Mouse (Mus musculus) left cerebral cortex, adult 8-10 months (tissue): ENCODE results near the gene Zbtb34. TPM values are rescaled to one million over a fixed set of nuclear protein-coding genes. Genes with fewer than 3 reads are reported as not detected.
A peak's percentile ranks its signal among the peaks of the same experiment; 100 is the strongest.

Experiments used
- DNase-seq, 2 experiments: peaks; one replicate each; pipeline ENCODE4 v3.0.0; 2022; ENCODE audit warnings: low spot score in 2 of 2
- total RNA-seq, 4 experiments: library from RNA; stranded (reverse); gene quantifications; 2 replicates each; pipeline ENCODE4 v1.2.4; 2022

Zbtb34 gene
- total RNA-seq, 4 experiments from 2014 or later = 22.7 to 30.4 (median 24.4) TPM

DNA sequence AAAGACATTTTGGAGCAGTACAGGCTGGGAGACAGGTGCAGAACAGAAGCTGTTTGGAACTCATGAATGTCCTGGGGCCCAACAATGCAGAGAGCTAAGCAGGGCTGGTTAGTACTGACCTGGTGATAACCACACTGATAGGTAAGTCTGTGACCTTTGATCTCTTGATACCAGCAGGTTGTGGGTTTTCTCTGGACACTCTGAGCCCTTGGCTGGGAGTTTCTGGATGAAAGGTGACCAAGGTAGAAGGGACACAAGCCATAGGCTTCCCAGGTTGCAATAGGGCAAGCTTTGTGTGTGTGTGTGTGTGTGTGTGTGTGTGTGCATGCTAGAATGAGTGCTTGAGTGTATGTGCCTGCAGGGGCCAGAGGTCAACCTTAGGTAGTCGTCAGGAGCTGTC is 15.7 kb upstream of the Zbtb34 start:
- DNase-seq = no peak

DNA sequence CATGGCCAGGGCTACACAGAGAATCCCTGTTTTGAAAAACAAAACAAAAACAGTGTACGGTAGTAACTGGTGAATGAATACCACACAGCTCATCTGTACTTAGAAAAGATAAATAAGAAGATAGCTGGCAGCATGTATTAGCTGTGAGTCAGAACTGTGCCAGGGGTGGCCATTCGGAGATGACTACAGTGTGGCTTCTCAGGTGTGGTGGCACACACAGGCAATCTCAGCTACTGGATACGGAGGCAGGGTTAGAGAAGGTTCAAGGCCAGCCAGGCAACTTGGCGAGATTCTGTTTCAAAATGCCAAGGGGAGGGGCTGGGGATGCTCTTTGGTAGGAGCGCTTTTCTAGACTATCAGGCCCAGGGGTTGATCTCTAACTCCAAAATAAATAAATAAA is 14.6 kb upstream of the Zbtb34 start:
- no peak for DNase-seq

DNA sequence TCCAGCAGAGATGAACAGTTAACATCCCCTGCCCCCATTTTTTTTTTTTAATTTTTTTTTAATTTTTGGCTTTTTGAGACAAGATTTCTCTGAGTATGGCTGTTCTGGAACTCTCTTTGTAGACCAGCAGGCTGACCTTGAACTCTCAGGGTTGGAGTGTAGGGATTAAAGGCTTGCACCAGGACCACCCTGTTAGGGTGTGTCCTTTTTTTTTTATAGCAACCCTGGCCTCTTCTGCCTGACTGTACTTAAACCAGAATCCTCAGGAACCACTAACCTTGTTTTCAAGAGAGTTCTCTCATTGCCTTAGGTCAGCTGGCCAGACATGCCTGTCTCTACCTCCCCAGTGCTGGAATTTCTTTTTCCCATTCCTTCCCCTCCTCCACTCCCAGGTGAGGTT is 13.7 kb upstream of the Zbtb34 start:
- DNase-seq = no peak

DNA sequence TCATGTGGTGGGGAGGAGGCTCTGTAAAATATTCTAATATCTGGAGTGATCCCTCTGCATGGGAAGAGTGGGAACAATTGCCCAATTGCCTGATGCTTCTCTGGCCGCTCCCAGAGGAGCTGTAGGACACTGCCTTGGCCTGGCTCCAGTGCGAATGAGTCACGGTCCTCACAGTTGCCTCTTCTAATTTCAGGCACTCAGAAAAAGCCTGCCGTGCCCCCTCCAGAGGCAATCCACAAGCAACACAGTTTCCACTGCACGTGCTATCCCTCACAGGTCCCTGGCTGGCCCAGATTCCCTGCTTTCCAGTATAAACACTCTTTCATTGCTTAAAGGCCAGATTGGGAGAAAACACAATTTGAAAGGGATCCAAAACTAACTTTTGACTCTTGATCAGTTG is 13.2 kb upstream of the Zbtb34 start:
- peak; percentile 68 to 90 for DNase-seq

DNA sequence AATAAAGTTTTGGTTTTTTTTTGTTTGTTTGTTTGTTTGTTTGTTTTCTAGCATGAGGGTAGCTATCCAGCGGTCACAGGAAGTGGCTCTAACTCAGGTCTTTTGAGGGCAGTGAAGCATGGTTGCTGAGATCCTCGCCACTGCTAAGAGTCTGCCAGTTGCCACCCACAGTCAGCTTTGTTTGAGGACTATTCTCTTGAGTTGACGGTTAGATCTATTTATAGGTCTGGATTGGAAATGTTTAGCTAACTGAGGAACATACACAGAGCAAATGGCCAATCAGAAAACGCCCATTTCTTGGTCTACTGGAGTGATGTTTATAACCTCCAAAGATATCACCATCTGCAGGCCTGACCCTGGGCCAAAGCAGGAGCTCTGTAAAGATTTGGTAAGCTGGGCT is 11.6 kb upstream of the Zbtb34 start:
- no peak for DNase-seq

DNA sequence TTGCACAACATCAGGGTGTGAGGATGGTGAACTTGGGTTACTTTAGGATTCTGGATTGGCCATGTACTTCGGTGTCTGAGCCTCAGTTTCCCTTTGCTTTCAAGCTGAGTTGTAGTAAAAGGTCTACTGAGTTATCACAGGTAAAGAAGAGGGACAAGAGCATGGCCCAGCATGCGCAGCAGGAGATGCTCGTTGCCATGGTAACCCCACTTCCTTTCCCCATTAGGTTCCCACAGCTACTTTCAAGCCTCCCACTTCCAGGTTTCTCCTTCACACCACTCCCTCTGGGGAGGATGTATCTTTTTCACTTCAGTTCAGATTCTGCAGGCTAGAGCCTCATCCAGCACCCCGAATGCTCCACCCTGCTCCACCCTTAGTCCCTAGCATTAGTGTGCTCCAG is 9.8 kb upstream of the Zbtb34 start:
- peak in 1 of 2 experiments; percentile 85 for DNase-seq

DNA sequence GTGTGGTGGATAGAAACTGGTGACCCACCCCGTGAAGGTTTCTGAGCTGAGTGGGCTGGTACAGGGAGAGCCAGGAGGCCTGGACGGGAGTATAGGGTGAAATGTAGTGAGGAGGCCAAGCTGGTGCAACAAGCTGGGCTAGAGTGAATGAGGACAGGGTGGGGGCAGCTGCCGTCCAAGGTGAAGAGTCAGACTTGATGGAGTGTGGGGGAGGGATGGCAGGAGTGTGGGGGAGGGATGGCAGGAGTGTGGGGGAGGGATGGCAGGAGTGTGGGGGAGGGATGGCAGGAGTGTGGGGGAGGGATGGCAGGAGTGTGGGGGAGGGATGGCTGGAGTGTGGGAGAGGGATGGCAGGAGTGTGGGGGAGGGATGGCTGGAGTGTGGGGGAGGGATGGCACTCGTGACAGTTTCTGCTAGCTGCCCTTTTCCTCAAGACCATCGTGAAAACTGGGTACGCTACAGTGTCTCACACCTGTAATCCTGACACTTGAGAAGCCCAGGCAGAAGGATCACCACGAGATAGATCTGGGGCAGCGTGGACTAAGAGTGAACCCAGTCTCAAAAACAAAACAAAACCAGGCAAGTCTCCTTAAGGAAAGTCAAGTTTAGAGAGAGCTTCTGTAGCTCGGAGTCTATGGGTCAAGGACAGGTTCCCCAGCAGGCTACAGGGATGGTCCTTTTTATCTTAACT is 9.0 kb upstream of the Zbtb34 start:
- no peak for DNase-seq

DNA sequence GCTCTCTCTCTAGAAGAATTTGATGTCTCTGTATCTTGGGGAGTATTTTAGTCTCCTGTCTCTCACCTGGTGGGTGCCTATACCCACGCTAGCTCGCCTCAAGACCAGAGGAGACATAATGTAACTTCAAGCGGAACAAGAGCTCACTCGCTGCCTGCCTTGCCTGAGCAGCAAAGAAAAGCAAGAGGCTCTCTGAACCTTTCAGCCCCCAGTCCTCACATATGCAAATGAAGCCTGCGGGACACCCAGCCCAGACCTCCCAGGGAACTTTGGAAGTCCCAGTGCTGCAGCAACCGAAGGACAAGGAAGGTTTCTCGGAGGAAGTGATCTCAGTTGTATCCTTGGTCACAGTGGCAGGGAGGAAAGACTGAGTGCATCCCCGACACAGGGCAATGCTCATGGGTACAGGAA is 8.4 kb upstream of the Zbtb34 start:
- DNase-seq = no peak

DNA sequence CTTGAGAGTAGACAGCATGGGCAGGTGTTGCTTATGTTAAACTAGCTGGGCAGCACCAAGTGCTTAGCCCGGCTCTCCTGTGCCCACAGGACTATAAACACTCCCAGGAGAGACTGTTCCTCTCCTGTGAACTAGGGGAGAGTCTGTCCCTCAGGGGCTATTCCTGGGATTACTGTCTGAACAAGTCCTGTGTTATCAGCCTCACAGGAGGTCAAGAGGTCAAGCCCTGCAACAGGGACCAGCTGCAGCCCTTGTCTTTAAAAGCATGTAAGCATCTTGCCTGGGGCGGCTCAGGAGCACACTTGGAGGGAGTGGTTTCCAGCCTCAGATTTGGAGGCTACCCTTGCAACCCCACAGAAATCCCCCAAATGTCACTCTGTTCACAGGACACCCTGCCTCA is 7.3 kb upstream of the Zbtb34 start:
- DNase-seq = no peak

DNA sequence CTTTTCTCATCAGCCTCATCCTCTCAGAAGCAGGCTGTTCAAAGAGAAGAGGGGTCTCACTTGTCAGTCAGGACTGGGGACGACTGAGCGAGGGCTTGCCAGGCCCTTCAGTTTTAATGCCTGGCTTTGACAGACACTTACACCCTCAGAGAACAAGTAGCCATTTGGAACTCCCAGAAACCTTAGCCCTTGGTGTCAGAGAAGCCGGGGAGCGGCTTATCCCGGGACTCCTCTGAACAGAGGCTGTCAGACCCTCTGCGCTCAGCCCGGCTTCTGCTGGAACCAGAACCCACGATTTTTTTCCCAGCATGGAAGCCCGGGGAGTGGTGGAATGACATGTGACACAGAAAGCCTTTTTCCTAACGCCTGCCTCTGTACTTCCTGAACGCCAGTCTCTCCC is 6.1 kb upstream of the Zbtb34 start:
- no peak for DNase-seq

DNA sequence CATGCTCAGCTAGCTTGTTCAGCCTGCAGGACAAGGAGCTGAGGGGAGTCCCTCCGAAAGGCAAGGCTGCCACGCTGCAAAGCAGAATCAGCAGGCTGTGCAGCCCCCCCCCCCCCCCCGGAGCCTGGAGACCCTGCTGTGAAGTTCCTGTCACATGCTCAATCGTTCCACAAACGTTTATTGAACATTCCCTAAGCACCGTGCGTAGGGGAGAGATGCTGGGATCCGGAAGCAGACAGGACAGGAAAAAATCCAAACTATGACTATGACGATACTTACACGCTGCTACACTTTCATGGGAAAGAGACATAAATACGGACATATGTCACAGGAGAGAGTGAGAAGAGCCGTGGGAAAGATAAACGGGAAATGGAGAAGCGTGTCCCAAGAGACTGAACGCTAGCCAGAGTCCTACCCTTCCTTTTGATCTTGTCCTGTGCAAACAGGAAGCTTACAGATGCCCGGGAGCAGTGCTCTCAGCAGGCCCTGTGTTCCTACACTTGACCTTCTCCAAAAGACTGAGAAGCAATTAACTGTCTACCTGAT is 5.0 kb upstream of the Zbtb34 start:
- no peak for DNase-seq

DNA sequence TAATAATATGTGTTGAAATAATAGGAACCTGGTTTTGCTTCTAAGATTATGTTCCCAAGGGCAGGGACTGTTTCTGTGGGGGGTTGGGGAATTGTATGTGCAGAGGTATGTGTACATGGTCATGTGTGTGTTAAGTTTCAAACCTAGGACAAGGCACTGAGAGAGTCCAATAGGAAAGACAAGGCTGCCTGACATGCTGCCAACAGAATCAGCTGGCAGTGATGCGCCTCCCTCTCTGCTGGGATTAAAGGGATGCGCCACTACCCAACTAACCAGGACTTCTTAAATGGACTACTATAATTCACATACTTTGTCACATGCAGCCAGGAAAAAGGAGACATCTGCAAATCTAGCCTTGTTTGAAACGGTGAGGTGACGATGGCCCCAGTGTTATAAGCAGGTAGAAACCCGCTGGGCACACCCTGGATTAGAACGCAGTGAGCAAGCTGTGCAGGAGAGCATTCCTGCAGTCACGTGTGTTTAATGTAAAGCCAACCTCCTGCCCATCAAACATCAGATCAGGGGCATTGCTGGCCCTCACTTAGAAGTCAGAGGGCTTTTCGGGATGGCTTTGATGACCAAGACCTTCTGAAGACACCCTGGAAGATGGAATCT is 4.0 kb upstream of the Zbtb34 start:
- DNase-seq = no peak

DNA sequence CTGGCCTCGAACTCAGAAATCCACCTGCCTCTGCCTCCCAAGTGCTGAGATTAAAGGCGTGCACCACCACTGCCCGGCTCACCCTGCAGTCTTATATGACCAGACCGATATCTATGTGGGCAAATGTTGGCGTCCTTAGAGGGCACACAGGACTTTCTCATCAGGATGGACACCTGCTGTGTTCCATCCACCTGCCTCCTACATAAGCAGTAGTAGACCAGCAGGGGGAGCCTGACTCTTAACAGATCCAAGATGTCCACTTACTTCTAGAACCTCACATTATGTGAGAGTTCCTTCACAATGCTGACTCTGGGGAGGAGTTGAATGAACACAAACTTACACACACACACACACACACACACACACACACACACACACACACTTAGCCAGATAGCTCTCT is 1.8 kb upstream of the Zbtb34 start:
- no peak for DNase-seq

DNA sequence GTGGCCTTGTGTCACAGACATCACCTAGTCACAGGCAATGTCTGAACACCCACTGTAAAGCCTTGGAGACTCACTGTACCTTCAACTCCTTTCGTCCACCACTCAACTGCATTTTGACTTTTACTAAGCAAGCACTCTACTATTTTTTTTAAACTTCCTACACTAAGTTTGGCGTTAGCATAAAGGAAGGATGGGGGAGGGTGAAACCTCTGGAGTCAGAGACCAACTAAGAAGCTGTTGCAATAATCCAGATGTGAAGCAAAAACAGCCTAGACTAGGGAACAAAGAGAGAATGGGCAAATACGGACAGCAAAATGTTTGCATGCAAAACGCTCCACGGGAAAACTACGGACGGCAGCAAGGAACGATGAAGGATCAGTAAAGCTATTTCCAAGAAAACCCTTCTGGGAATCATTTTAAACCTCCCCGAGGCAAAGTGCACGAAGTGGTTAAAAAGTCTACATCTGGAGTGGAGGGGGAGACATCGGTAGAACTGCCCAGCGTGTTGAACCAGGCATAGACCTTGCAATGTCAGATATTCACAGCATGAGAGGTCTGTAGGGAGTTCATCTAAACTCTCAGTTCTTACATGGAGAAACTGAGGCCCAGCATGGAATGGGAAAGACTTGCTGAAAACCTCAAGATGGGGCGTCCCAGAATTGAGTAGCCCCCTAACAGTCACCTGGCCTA is 898 bp downstream of the Zbtb34 start:
- DNase-seq = no peak

DNA sequence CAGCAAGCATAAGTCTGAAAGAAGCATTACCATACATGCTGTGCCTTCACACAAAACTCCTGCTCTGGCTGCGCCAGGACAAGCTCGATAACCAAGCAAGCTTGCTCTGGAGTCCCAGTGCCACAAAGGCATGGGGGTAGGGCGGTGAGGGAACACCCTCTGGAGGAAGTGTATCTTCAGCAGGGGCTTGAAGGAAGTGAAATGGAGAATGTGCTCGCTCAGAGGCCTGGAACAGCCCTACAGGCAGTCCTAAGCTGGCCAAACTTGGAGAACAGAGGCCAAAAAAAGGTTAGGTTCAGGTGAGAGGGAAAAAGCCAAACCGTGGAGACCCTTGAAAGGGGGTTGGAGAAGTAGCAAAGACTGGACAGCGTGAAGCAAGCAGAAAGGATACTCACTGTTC is 1.8 kb downstream of the Zbtb34 start:
- DNase-seq = no peak

DNA sequence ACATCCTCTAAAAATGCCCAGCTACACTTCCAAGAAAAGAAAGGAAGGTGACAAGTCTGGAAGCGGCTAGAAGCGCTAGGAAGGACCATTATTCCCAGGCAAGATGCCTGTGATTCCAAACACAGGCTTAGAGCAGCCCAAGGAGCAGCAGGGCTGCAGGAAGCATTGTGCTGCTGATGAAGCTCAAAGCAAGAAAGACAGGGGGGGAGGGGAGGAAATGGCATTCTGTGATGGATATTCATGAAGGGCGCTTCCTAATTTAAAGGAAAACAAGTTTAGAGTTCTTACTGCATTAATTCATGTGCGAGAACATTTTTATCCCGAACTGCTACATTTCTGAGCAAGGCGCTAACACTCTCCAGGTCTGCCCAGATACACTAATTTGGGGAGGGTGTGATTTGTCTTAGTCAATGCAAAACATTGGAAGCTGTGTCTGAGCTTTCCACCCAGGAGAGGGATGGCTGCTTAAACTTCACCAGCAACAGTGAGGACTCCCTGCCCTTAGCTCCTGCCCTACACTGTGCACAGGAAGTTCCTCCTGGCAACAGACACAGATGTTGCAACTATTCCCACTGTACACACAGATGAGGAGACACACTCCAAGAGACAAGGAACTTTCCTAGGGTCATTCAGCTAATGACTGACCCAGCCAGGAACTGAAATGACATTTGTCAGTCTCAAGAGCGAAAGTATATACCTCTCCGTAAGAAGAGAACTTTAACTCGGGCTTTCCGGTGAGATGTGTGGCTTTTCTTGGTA is 4.3 kb downstream of the Zbtb34 start:
- DNase-seq = no peak

DNA sequence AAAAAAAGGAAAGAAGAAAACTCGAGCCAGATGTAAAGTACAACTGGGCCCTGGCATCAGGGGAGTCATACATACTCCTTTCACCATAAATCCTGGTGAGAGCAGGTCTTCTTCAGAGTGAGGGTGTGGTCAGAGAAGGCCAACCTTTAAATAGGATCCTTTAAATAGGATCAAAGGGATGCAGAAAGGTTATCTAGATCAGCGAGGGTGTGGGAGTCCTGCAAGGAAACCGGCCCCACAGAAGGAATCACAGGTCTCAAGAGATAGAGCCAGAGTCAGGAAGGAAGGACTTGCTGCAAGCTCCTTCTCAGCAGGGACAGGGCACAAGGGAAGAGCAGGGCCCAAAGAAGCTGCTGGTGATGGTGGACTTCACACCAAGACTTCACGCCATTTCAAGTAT is 13.7 kb downstream of the Zbtb34 start:
- no peak for DNase-seq

DNA sequence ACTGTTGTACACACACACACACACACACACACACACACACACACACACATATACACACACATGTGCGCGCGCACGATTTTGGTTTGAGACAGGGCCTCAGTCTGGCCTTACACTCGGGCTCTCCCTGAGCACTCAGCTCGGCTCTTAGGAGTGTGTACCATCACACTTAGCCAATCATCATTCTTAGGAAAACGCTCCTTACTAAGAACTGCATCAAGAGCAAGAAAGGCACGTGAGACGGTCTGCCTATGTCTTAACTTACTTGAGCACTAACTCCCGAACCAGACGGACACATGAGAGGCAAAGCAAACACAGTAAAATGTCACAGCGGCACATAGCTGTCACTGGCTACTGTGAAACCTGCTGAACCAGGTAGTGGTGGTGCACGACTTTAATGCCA is 17.1 kb downstream of the Zbtb34 start:
- no peak for DNase-seq

DNA sequence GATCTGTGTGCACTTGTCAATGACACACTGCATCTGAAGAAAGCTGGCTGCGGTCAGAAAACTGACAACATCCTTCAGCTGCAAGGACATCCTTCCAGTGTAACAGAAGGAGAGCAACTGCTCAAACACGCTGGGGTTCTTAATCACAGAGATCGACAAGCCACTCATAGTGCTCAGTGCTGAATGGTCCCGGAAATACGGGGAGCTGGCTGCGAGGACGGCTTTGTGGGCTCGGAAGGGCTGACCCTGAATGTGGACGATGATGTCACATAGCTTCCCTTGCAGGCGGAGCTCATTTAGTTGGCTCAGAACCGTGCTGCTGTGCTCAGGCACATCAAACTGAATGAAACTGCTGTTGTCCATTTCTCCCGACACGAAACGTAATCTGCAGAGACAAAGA is 19.0 kb downstream of the Zbtb34 start:
- no peak for DNase-seq

DNA sequence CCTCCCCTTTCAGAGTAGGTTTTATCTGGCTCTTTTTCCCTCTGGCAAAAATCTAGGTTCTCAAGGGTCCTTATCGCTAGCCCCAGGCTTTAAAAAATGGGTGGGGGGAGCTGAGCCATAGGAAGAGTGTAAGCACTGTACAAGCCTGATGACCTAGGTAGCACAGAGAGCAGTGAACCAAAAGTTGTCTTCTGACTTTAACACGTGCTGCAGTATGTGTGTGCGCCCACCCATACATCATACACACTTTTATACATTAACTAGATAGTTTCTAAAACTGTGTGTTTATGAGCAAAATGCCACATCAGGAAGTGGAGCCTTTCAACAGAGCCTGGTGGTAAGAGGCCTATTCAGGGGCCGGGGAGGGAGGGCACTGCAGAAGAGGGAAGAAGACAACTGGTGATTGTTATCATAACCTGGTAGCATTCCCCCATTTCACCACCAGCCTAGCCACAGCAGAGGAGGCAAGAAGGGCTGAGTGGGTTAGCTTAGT is 27.6 kb downstream of the Zbtb34 start:
- no peak for DNase-seq

DNA sequence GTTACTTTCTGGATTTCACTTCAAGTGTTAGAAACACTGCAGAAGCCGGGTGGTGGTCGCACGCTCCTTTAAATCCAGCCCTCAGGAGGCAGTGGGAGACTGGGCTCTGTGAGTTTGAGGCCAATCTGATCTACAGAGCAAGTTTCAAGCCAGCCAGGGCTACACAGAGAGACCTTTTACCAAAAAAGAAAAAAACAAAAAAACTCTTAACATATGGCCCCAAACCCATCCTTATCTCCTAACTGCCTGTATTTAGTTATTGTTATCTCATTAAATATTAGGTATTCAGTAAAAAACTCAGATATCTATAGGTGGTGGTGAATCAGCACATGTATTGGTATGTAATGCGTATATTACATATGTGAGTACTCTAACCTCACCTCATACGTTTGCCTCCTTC is 28.5 kb downstream of the Zbtb34 start:
- DNase-seq = no peak

DNA sequence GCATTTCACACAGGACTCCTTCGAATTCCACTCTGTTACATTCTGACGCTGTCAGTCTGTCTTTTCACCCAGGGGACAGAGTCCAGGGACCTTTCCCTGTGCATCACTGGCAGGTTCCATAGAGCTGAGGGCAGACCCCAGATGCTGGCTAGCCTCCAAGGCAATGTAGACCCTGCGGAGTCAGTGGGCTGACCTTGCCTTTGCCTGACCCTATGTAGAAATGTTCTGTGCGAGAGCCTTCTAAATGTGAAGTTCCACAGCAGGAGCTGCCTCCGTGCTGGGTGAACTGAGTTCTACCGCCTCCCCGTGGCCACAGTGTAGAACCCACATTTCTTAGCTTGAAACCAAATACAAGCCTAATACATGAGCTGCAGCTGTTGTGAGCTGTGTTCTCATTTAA is 28.9 kb downstream of the Zbtb34 start:
- DNase-seq = no peak
